Mouse (Mus musculus): ENCODE results near the gene Ugt1a7c.

DNA sequence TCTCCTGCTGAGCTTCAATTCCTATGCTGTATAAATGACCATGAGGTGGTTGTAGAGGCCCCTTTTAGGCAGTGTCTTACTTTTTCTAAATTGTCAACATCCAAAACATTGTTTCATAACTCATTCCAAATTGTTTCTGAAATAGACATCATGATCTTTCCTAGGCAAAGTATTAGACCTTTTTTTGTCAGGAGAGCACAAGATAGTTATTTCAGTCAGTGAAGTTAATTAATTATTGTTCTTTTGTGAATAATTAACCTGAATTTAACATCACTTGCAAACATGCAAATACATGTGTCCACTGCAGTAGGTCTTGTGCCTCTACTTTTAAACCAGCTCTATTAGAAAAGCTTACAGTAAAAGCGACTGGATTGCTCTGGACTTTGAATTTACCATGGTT lies 39.8 kb upstream of the Ugt1a7c start, which contains the start of gene Ugt1a10:
- TF ChIP-seq CTCF (IDR thresholded peaks at IDR 0.05; ENCODE audit: low read depth) (no peak), EP300 (optimal IDR thresholded peaks at IDR 0.05) (no peak)

Data from stomach, postnatal 0 days (tissue).